Mouse (Mus musculus) CH12.LX (cell line): ENCODE measurements around the gene H2-Q6. TPM values are rescaled to one million over a fixed set of nuclear protein-coding genes. Genes with fewer than 3 reads are reported as not detected.
A peak's percentile ranks its signal among the peaks of the same experiment; 100 is the strongest.

Source experiments
- DNase-seq: peaks from one replicate; pipeline ENCODE4 v3.0.0-alpha.2; 2013; ENCODE audit errors: extremely low read depth
- H3K27ac ChIP-seq: 2 replicates; pipeline ENCODE4 v1.5.1; 2012; ENCODE audit warnings: low read depth, mild to moderate bottlenecking, control low read depth, moderate library complexity; ENCODE audit not compliant: insufficient read depth
- H3K27me3 ChIP-seq: replicated peaks from 2 replicates; pipeline ENCODE3; 2012; ENCODE audit warnings: inconsistent platforms
- H3K36me3 ChIP-seq, 2 experiments: replicated peaks in 1 of 2; 2 replicates each; pipeline versions ENCODE3 to v1.6.1; 2012; ENCODE audit warnings: inconsistent platforms in 1 of 2, low read length in 1 of 2, mild to moderate bottlenecking in 1 of 2, mixed read lengths in 1 of 2, moderate library complexity in 1 of 2; ENCODE audit not compliant: control insufficient read depth in 1 of 2, insufficient read depth in 1 of 2
- H3K4me1 ChIP-seq, 2 experiments: 2 replicates each; pipeline ENCODE4 v1.6.1; 2012; ENCODE audit warnings: inconsistent platforms in 1 of 2, moderate library complexity in 1 of 2; ENCODE audit not compliant: insufficient read depth in 2 of 2, control insufficient read depth in 1 of 2
- H3K4me2 ChIP-seq: 2 replicates; pipeline ENCODE4 v1.6.1; 2012; ENCODE audit warnings: low read depth, mild to moderate bottlenecking, control low read depth; ENCODE audit not compliant: poor library complexity, insufficient read depth, severe bottlenecking
- H3K4me3 ChIP-seq, 3 experiments: fragments of 150-350 bp in 1 of 3; sonication (generic) in 1 of 3; replicated peaks in 1 of 3; 2 replicates each; pipeline versions ENCODE3 to v1.5.1; 2011 to 2012; ENCODE audit warnings: low read depth in 2 of 3, low read length in 2 of 3, mild to moderate bottlenecking in 2 of 3, moderate library complexity in 2 of 3, control low read depth in 1 of 3, improper control_type of control experiment in 1 of 3, inconsistent platforms in 1 of 3, mixed read lengths in 1 of 3; ENCODE audit not compliant: poor library complexity in 1 of 3
- H3K79me2 ChIP-seq: replicated peaks from 2 replicates; pipeline ENCODE4 v1.6.1; 2012; ENCODE audit warnings: mild to moderate bottlenecking, moderate library complexity; ENCODE audit not compliant: control insufficient read depth, poor library complexity, insufficient read depth, severe bottlenecking; ENCODE audit errors: extremely low read depth
- H3K9ac ChIP-seq: 2 replicates; pipeline ENCODE4 v1.6.1; 2012; ENCODE audit warnings: low read depth, mild to moderate bottlenecking, control low read depth, moderate library complexity; ENCODE audit not compliant: insufficient read depth
- H3K9me3 ChIP-seq: replicated peaks from 2 replicates; pipeline ENCODE3; 2012; ENCODE audit warnings: low read length, inconsistent platforms, mixed read lengths
- CHD1 ChIP-seq: IDR thresholded peaks from 2 replicates; pipeline ENCODE4 v1.6.1; 2012; ENCODE audit warnings: low read depth, low read length, improper control_type of control experiment, inconsistent platforms
- IRF4 ChIP-seq: IDR thresholded peaks from 2 replicates; pipeline ENCODE4 v1.6.1; 2014; ENCODE audit warnings: low read depth, mild to moderate bottlenecking, inconsistent platforms, low read length, improper control_type of control experiment
- JUND ChIP-seq: conservative IDR thresholded peaks from 2 replicates; pipeline ENCODE4 v1.6.1; 2011; ENCODE audit warnings: low read depth, low read length, improper control_type of control experiment
- MYC ChIP-seq: IDR thresholded peaks from 2 replicates; pipeline ENCODE4 v1.6.1; 2011; ENCODE audit warnings: low read depth, mild to moderate bottlenecking, improper control_type of control experiment, low read length
- NELFE ChIP-seq: IDR thresholded peaks from 2 replicates; pipeline ENCODE4 v1.6.1; 2011; ENCODE audit warnings: low read depth, low read length, improper control_type of control experiment
- POLR2A ChIP-seq: IDR thresholded peaks from 2 replicates; pipeline ENCODE4 v1.6.1; 2011; ENCODE audit warnings: low read depth, mild to moderate bottlenecking, improper control_type of control experiment, low read length
- POLR2AphosphoS2 ChIP-seq: IDR thresholded peaks from 2 replicates; pipeline ENCODE4 v1.6.1; 2011; ENCODE audit warnings: low read depth, low read length, improper control_type of control experiment
- UBTF ChIP-seq: IDR thresholded peaks from 2 replicates; pipeline ENCODE4 v1.6.1; 2012; ENCODE audit warnings: low read depth, mild to moderate bottlenecking, inconsistent platforms, low read length, improper control_type of control experiment, moderate library complexity
- dilution Hi-C: fragments of 300-500 bp; cut with MboI; formaldehyde crosslinking; loops from 2 replicates; pipeline ENCODE4 v1.14.3; 2020; ENCODE audit warnings: low sequenced_read_pairs; ENCODE audit not compliant: extremely low pct_unique_long_range_greater_than_20kb, extremely low pct_ligation_motif_present
- in situ Hi-C: fragments of 300-500 bp; cut with MboI; formaldehyde crosslinking; loops from 3 replicates; pipeline ENCODE4 v1.14.3; 2019; ENCODE audit warnings: low sequenced_read_pairs, low pct_ligation_motif_present, low pct_unique_long_range_greater_than_20kb, mixed read lengths
- polyA plus RNA-seq: library from polyadenylated mRNA; unstranded; fragments of >175 nt; gene quantifications from 2 replicates; pipeline ENCODE4 v1.2.1, GENCODE M21; 2012; ENCODE audit warnings: low read depth; ENCODE audit not compliant: insufficient read length
- total RNA-seq, 2 experiments: library from RNA; depleted of rRNA; stranded (reverse); fragments of 300-350 nt in 1 of 2; fragments of >200 nt in 1 of 2; gene quantifications; 2 replicates each; pipeline ENCODE4 v1.2.3; 2012 to 2014

Gene H2-Q6
- total and polyA plus RNA-seq, 3 experiments = 54.3 to 122 (median 90.3) TPM

GRCm38 (mm10) chr17:35469842-35470751 lies 45.4 kb downstream of the H2-Q6 start, which contains the start of gene H2-Q10:
TSS of gene H2-Q10 (plus strand) at chr17:35470089.
- peak within 1 kb of the TSS in 2 of 3 experiments; percentile 33 to 45 for H3K4me3 ChIP-seq
- H3K9ac ChIP-seq = no peak within 1 kb of the TSS
- in situ Hi-C loops = loop anchor here (25.0 kb wide), 1 partner anchor 1483 kb away; no protein-coding TSS in a partner anchor
- H3K4me2 ChIP-seq = peak within 1 kb of the TSS; percentile 34
- H3K27ac ChIP-seq = no peak within 1 kb of the TSS
- no peaks in the 10 kb centered on the region for H3K9me3 ChIP-seq
- peaks cover 7% of the 10 kb centered on the region for H3K27me3 ChIP-seq
- no peaks in the 10 kb centered on the region for H3K36me3 ChIP-seq
- no peaks in the 10 kb centered on the region for H3K79me2 ChIP-seq
- TF ChIP-seq MYC (no peak), CHD1 (no peak), JUND (no peak), POLR2A (no peak), IRF4 (no peak), UBTF (no peak), NELFE (no peak), POLR2AphosphoS2 (no peak)
- dilution Hi-C loops = no loop called here
- DNase-seq = no peak
- H3K4me1 ChIP-seq = peaks cover 2 to 4% of the 10 kb centered on the region in 2 experiments; a peak in 3 of 4 replicates

Other genes with a start within 250 kb of the H2-Q6 start
Only the 20 nearest of the 26 such genes appear.
- gene Lta, start 219.5 kb upstream of the H2-Q6 start, total RNA-seq (2012; rRNA removed) = 8.9 and 13.4 TPM in 2 replicates
- 18.9 and 19.6 TPM in 2 replicates for gene Lta, start 219.5 kb upstream of the H2-Q6 start, total RNA-seq (2014; rRNA removed)
- gene Lta, start 219.5 kb upstream of the H2-Q6 start, polyA plus RNA-seq = 50.4 and 53.0 TPM in 2 replicates
- gene Gm16181, start 204.0 kb upstream of the H2-Q6 start, total RNA-seq (2012; rRNA removed) = not detected in 2 replicates
- gene Gm16181, start 204.0 kb upstream of the H2-Q6 start, total RNA-seq (2014; rRNA removed) = not detected in 2 replicates
- not detected in 2 replicates for gene Gm16181, start 204.0 kb upstream of the H2-Q6 start, polyA plus RNA-seq
- 0.76 and 0.88 TPM in 2 replicates for gene Atp6v1g2, start 191.2 kb upstream of the H2-Q6 start, total RNA-seq (2012; rRNA removed)
- 0.23 and 0.27 TPM in 2 replicates for gene Atp6v1g2, start 191.2 kb upstream of the H2-Q6 start, total RNA-seq (2014; rRNA removed)
- 1.4 and 2.0 TPM in 2 replicates for gene Atp6v1g2, start 191.2 kb upstream of the H2-Q6 start, polyA plus RNA-seq
- 16.7 and 22.0 TPM in 2 replicates for gene Nfkbil1, start 189.1 kb upstream of the H2-Q6 start, total RNA-seq (2012; rRNA removed)
- gene Nfkbil1, start 189.1 kb upstream of the H2-Q6 start, total RNA-seq (2014; rRNA removed) = 15.2 TPM in 2 replicates
- gene Nfkbil1, start 189.1 kb upstream of the H2-Q6 start, polyA plus RNA-seq = 25.9 and 31.6 TPM in 2 replicates
- 208 and 229 TPM in 2 replicates for gene Ddx39b, start 183.1 kb upstream of the H2-Q6 start, total RNA-seq (2012; rRNA removed)
- gene Ddx39b, start 183.1 kb upstream of the H2-Q6 start, total RNA-seq (2014; rRNA removed) = 242 and 254 TPM in 2 replicates
- 341 and 411 TPM in 2 replicates for gene Ddx39b, start 183.1 kb upstream of the H2-Q6 start, polyA plus RNA-seq
- gene H2-D1, start 162.1 kb upstream of the H2-Q6 start, total RNA-seq (2012; rRNA removed) = 817 and 944 TPM in 2 replicates
- gene H2-D1, start 162.1 kb upstream of the H2-Q6 start, total RNA-seq (2014; rRNA removed) = 659 and 667 TPM in 2 replicates
- gene H2-D1, start 162.1 kb upstream of the H2-Q6 start, polyA plus RNA-seq = 880 and 952 TPM in 2 replicates
- 24.3 and 31.8 TPM in 2 replicates for gene H2-Q1, start 104.4 kb upstream of the H2-Q6 start, total RNA-seq (2012; rRNA removed)
- 2.2 and 2.4 TPM in 2 replicates for gene H2-Q1, start 104.4 kb upstream of the H2-Q6 start, total RNA-seq (2014; rRNA removed)
- 10.1 and 13.9 TPM in 2 replicates for gene H2-Q1, start 104.4 kb upstream of the H2-Q6 start, polyA plus RNA-seq
- gene H2-Q2, start 82.6 kb upstream of the H2-Q6 start, total RNA-seq (2012; rRNA removed) = 0.25 and 0.47 TPM in 2 replicates
- gene H2-Q2, start 82.6 kb upstream of the H2-Q6 start, total RNA-seq (2014; rRNA removed) = not detected in 2 replicates
- 15.1 and 21.6 TPM in 2 replicates for gene H2-Q2, start 82.6 kb upstream of the H2-Q6 start, polyA plus RNA-seq
- 127 and 165 TPM in 2 replicates for gene H2-Q4, start 45.2 kb upstream of the H2-Q6 start, total RNA-seq (2012; rRNA removed)
- 116 and 128 TPM in 2 replicates for gene H2-Q4, start 45.2 kb upstream of the H2-Q6 start, total RNA-seq (2014; rRNA removed)
- 157 and 181 TPM in 2 replicates for gene H2-Q4, start 45.2 kb upstream of the H2-Q6 start, polyA plus RNA-seq
- gene H2-Q7, start 14.3 kb downstream of the H2-Q6 start, total RNA-seq (2012; rRNA removed) = 48.5 and 66.0 TPM in 2 replicates
- gene H2-Q7, start 14.3 kb downstream of the H2-Q6 start, total RNA-seq (2014; rRNA removed) = 30.9 and 40.9 TPM in 2 replicates
- gene H2-Q7, start 14.3 kb downstream of the H2-Q6 start, polyA plus RNA-seq = 104 and 117 TPM in 2 replicates
- gene H2-Q10, start 45.2 kb downstream of the H2-Q6 start, total RNA-seq (2012; rRNA removed) = 2.2 and 2.4 TPM in 2 replicates
- gene H2-Q10, start 45.2 kb downstream of the H2-Q6 start, total RNA-seq (2014; rRNA removed) = 0.62 and 0.93 TPM in 2 replicates
- gene H2-Q10, start 45.2 kb downstream of the H2-Q6 start, polyA plus RNA-seq = 60.0 and 83.0 TPM in 2 replicates
- 0.13 and 0.17 TPM in 2 replicates for gene Pou5f1, start 81.2 kb downstream of the H2-Q6 start, total RNA-seq (2012; rRNA removed)
- gene Pou5f1, start 81.2 kb downstream of the H2-Q6 start, total RNA-seq (2014; rRNA removed) = not detected in 2 replicates
- 0.38 TPM in 1 of 2 replicates, not detected in the other for gene Pou5f1, start 81.2 kb downstream of the H2-Q6 start, polyA plus RNA-seq
- gene Tcf19, start 92.0 kb downstream of the H2-Q6 start, total RNA-seq (2012; rRNA removed) = 37.7 and 46.0 TPM in 2 replicates
- 35.3 and 38.4 TPM in 2 replicates for gene Tcf19, start 92.0 kb downstream of the H2-Q6 start, total RNA-seq (2014; rRNA removed)
- gene Tcf19, start 92.0 kb downstream of the H2-Q6 start, polyA plus RNA-seq = 25.3 and 29.7 TPM in 2 replicates
- gene Cchcr1, start 92.2 kb downstream of the H2-Q6 start, total RNA-seq (2012; rRNA removed) = 11.5 and 13.0 TPM in 2 replicates
- gene Cchcr1, start 92.2 kb downstream of the H2-Q6 start, total RNA-seq (2014; rRNA removed) = 5.2 and 8.0 TPM in 2 replicates
- gene Cchcr1, start 92.2 kb downstream of the H2-Q6 start, polyA plus RNA-seq = 11.3 and 12.7 TPM in 2 replicates
- not detected in 2 replicates for gene Psors1c2, start 108.4 kb downstream of the H2-Q6 start, total RNA-seq (2012; rRNA removed)
- gene Psors1c2, start 108.4 kb downstream of the H2-Q6 start, total RNA-seq (2014; rRNA removed) = not detected in 2 replicates
- 0.27 and 0.59 TPM in 2 replicates for gene Psors1c2, start 108.4 kb downstream of the H2-Q6 start, polyA plus RNA-seq
- gene Cdsn, start 127.3 kb downstream of the H2-Q6 start, total RNA-seq (2012; rRNA removed) = 0.46 and 0.76 TPM in 2 replicates
- gene Cdsn, start 127.3 kb downstream of the H2-Q6 start, total RNA-seq (2014; rRNA removed) = 0.08 and 0.17 TPM in 2 replicates
- 1.3 and 1.4 TPM in 2 replicates for gene Cdsn, start 127.3 kb downstream of the H2-Q6 start, polyA plus RNA-seq
- not detected in 2 replicates for gene 2300002M23Rik, start 142.6 kb downstream of the H2-Q6 start, total RNA-seq (2012; rRNA removed)
- gene 2300002M23Rik, start 142.6 kb downstream of the H2-Q6 start, total RNA-seq (2014; rRNA removed) = not detected in 2 replicates
- gene 2300002M23Rik, start 142.6 kb downstream of the H2-Q6 start, polyA plus RNA-seq = not detected in 2 replicates
- not detected in 2 replicates for gene Sfta2, start 176.7 kb downstream of the H2-Q6 start, total RNA-seq (2012; rRNA removed)
- not detected in 2 replicates for gene Sfta2, start 176.7 kb downstream of the H2-Q6 start, total RNA-seq (2014; rRNA removed)
- gene Sfta2, start 176.7 kb downstream of the H2-Q6 start, polyA plus RNA-seq = not detected in 2 replicates
- gene Gm9573, start 201.8 kb downstream of the H2-Q6 start, total RNA-seq (2012; rRNA removed) = not detected in 2 replicates
- gene Gm9573, start 201.8 kb downstream of the H2-Q6 start, total RNA-seq (2014; rRNA removed) = not detected in 2 replicates
- gene Gm9573, start 201.8 kb downstream of the H2-Q6 start, polyA plus RNA-seq = not detected in 2 replicates
- 0.80 and 1.3 TPM in 2 replicates for gene Mucl3, start 218.8 kb downstream of the H2-Q6 start, total RNA-seq (2012; rRNA removed)
- gene Mucl3, start 218.8 kb downstream of the H2-Q6 start, total RNA-seq (2014; rRNA removed) = 0.08 and 0.11 TPM in 2 replicates
- gene Mucl3, start 218.8 kb downstream of the H2-Q6 start, polyA plus RNA-seq = 0.34 TPM in 2 replicates